Mouse (Mus musculus): ENCODE results near the gene Fars2. TPM values are rescaled to one million over a fixed set of nuclear protein-coding genes. Genes with fewer than 3 reads are reported as not detected.

Fars2 gene
- polyA plus RNA-seq, 1 experiment: 19.4 TPM

- 8% methylated on average over 21 of the region's 21 CpGs for WGBS
- peak; percentile 1 to 21 for DNase-seq (ENCODE audit: low read depth in 1 of 2, low spot score in 2 of 2)
- Histone ChIP-seq H3K36me3 (ENCODE audit: control insufficient read depth, insufficient read depth, low read length) (no peaks in the 10 kb centered on the region), H3K4me1 (ENCODE audit: control insufficient read depth, insufficient read depth, insufficient read length) (peaks cover 4% of the 10 kb centered on the region; the same call in 1 of the 2 replicates), H3K4me3 (ENCODE audit: extremely low read depth, insufficient read depth, insufficient read length) (peak overlapping the region; percentile 74), H3K27me3 (ENCODE audit: control insufficient read depth, insufficient read depth, low read length) (no peaks in the 10 kb centered on the region), H3K27ac (ENCODE audit: insufficient read depth, low read length) (no peak overlapping the region)
- TF ChIP-seq POLR2A (IDR thresholded peaks at IDR 0.05; ENCODE audit: low read depth, low read length) (no peak), CTCF (IDR thresholded peaks at IDR 0.05; ENCODE audit: extremely low read depth, insufficient read depth, insufficient read length, insufficient replicate concordance) (no peak)
Observed at GRCm38 (mm10) chr13:36116520-36117142, 581 bp upstream of the Fars2 start.

GRCm38 (mm10) chr13:36119684-36120083 is 2.5 kb downstream of the Fars2 start:
- Histone ChIP-seq H3K27ac (ENCODE audit: insufficient read depth, low read length) (no peak overlapping the region), H3K36me3 (ENCODE audit: control insufficient read depth, insufficient read depth, low read length) (no peaks in the 10 kb centered on the region), H3K27me3 (ENCODE audit: control insufficient read depth, insufficient read depth, low read length) (no peaks in the 10 kb centered on the region), H3K4me3 (ENCODE audit: extremely low read depth, insufficient read depth, insufficient read length) (no peak overlapping the region), H3K4me1 (ENCODE audit: control insufficient read depth, insufficient read depth, insufficient read length) (peaks cover 4% of the 10 kb centered on the region; the same call in 1 of the 2 replicates)
- 90% methylated on average over 4 of the region's 4 CpGs for WGBS
- DNase-seq (ENCODE audit: low read depth in 1 of 2, low spot score in 2 of 2): no peak
- TF ChIP-seq CTCF (IDR thresholded peaks at IDR 0.05; ENCODE audit: extremely low read depth, insufficient read depth, insufficient read length, insufficient replicate concordance) (no peak), POLR2A (IDR thresholded peaks at IDR 0.05; ENCODE audit: low read depth, low read length) (no peak)

- Histone ChIP-seq H3K4me3 (ENCODE audit: extremely low read depth, insufficient read depth, insufficient read length) (no peak overlapping the region), H3K4me1 (ENCODE audit: control insufficient read depth, insufficient read depth, insufficient read length) (peaks cover 4% of the 10 kb centered on the region; the same call in 1 of the 2 replicates), H3K27ac (ENCODE audit: insufficient read depth, low read length) (no peak overlapping the region), H3K27me3 (ENCODE audit: control insufficient read depth, insufficient read depth, low read length) (no peaks in the 10 kb centered on the region), H3K36me3 (ENCODE audit: control insufficient read depth, insufficient read depth, low read length) (no peaks in the 10 kb centered on the region)
- DNase-seq (ENCODE audit: low read depth in 1 of 2, low spot score in 2 of 2): no peak
- no peak for TF ChIP-seq CTCF (IDR thresholded peaks at IDR 0.05; ENCODE audit: extremely low read depth, insufficient read depth, insufficient read length, insufficient replicate concordance)
Observed at GRCm38 (mm10) chr13:36120606-36121005, 3.4 kb downstream of the Fars2 start.

GRCm38 (mm10) chr13:36129360-36130054 is 12.3 kb downstream of the Fars2 start:
- no peak overlapping the region for H3K4me3 ChIP-seq (ENCODE audit: extremely low read depth, insufficient read depth, insufficient read length)
- peaks cover 5% of the 10 kb centered on the region for H3K4me1 ChIP-seq (ENCODE audit: control insufficient read depth, insufficient read depth, insufficient read length)
- WGBS: 94% methylated on average over 2 of the region's 2 CpGs
- DNase-seq (ENCODE audit: low read depth in 1 of 2, low spot score in 2 of 2): no peak
- H3K36me3 ChIP-seq (ENCODE audit: control insufficient read depth, insufficient read depth, low read length): no peaks in the 10 kb centered on the region
- H3K27me3 ChIP-seq (ENCODE audit: control insufficient read depth, insufficient read depth, low read length): no peaks in the 10 kb centered on the region
- H3K27ac ChIP-seq (ENCODE audit: insufficient read depth, low read length): no peak overlapping the region
- TF ChIP-seq CTCF (IDR thresholded peaks at IDR 0.05; ENCODE audit: extremely low read depth, insufficient read depth, insufficient read length, insufficient replicate concordance): no peak
- no peak for TF ChIP-seq POLR2A (IDR thresholded peaks at IDR 0.05; ENCODE audit: low read depth, low read length)

- H3K4me3 ChIP-seq (ENCODE audit: extremely low read depth, insufficient read depth, insufficient read length): no peak overlapping the region
- TF ChIP-seq POLR2A (IDR thresholded peaks at IDR 0.05; ENCODE audit: low read depth, low read length) (no peak), CTCF (IDR thresholded peaks at IDR 0.05; ENCODE audit: extremely low read depth, insufficient read depth, insufficient read length, insufficient replicate concordance) (no peak)
- no peak for DNase-seq (ENCODE audit: low read depth in 1 of 2, low spot score in 2 of 2)
- H3K4me1 ChIP-seq (ENCODE audit: control insufficient read depth, insufficient read depth, insufficient read length): peaks cover 5% of the 10 kb centered on the region
- H3K36me3 ChIP-seq (ENCODE audit: control insufficient read depth, insufficient read depth, low read length): no peaks in the 10 kb centered on the region
- no peak overlapping the region for H3K27ac ChIP-seq (ENCODE audit: insufficient read depth, low read length)
- H3K27me3 ChIP-seq (ENCODE audit: control insufficient read depth, insufficient read depth, low read length): no peaks in the 10 kb centered on the region
- 91% methylated on average over 5 of the region's 5 CpGs for WGBS
Observed at GRCm38 (mm10) chr13:36131401-36131800, 14.2 kb downstream of the Fars2 start.

GRCm38 (mm10) chr13:36131992-36132649 is 14.9 kb downstream of the Fars2 start:
- TF ChIP-seq POLR2A (IDR thresholded peaks at IDR 0.05; ENCODE audit: low read depth, low read length) (no peak), CTCF (IDR thresholded peaks at IDR 0.05; ENCODE audit: extremely low read depth, insufficient read depth, insufficient read length, insufficient replicate concordance) (no peak)
- peak in 1 of 2 experiments; percentile 18 for DNase-seq (ENCODE audit: low read depth in 1 of 2, low spot score in 2 of 2)
- no peaks in the 10 kb centered on the region for H3K27me3 ChIP-seq (ENCODE audit: control insufficient read depth, insufficient read depth, low read length)
- WGBS: 46% methylated on average over 5 of the region's 5 CpGs
- no peaks in the 10 kb centered on the region for H3K36me3 ChIP-seq (ENCODE audit: control insufficient read depth, insufficient read depth, low read length)
- H3K4me3 ChIP-seq (ENCODE audit: extremely low read depth, insufficient read depth, insufficient read length): no peak overlapping the region
- no peak overlapping the region for H3K27ac ChIP-seq (ENCODE audit: insufficient read depth, low read length)
- peaks cover 5% of the 10 kb centered on the region for H3K4me1 ChIP-seq (ENCODE audit: control insufficient read depth, insufficient read depth, insufficient read length)

Data from spleen, adult 2 months (tissue).